7 mouse cellular contexts compared by ENCODE assay signal in genomic region chr14:31335765-31336164, GRCm38 (mm10). TPM values are rescaled to one million over a fixed set of nuclear protein-coding genes. Genes with fewer than 3 reads are reported as not detected.
DNase-seq lines count a peak whose midpoint lies in the region; ATAC-seq and TF ChIP-seq lines count a peak whose summit lies in the region.

No protein-coding gene starts in this region.

- H3K4me3 ChIP-seq in lung, adult 2 months (replicated peaks; ENCODE audit: extremely low read depth, low read depth, low read length): peak overlapping the region; percentile 84
- peak overlapping the region; percentile 80 for H3K4me3 ChIP-seq in forebrain, embryonic 11.5 days (ENCODE audit: low read depth, low read length)
- H3K4me3 ChIP-seq in intestine, postnatal 0 days (ENCODE audit: low read depth, low read length): peak overlapping the region; percentile 80; the same call in 1 of the 2 replicates
- H3K4me3 ChIP-seq in neural tube, embryonic 15.5 days (replicated peaks): peak overlapping the region; percentile 94

- no peak for ATAC-seq in forebrain, embryonic 11.5 days (replicated peaks; ENCODE audit: low FRiP score)
- no peak for ATAC-seq in intestine, postnatal 0 days
- ATAC-seq in neural tube, embryonic 15.5 days (ENCODE audit: low FRiP score): 0 out of 2 replicates have a peak, but pooled peaks have one; percentile 12

- 49% methylated on average over 3 of the region's 3 CpGs for WGBS in lung, adult 2 months
- WGBS in forebrain, embryonic 11.5 days: 65% methylated on average over 3 of the region's 3 CpGs
- 50% methylated on average over 3 of the region's 3 CpGs for WGBS in intestine, postnatal 0 days
- 34% methylated on average over 3 of the region's 3 CpGs for WGBS in neural tube, embryonic 15.5 days

- H3K9me3 ChIP-seq in forebrain, embryonic 11.5 days (ENCODE audit: control insufficient read depth, low read length): no peaks in the 10 kb centered on the region
- no peaks in the 10 kb centered on the region for H3K9me3 ChIP-seq in intestine, postnatal 0 days (ENCODE audit: control insufficient read depth)
- H3K9me3 ChIP-seq in neural tube, embryonic 15.5 days (replicated peaks): no peaks in the 10 kb centered on the region

- H3K4me2 ChIP-seq in forebrain, embryonic 11.5 days (ENCODE audit: low read depth, low read length, severe bottlenecking): peak overlapping the region; percentile 67; the same call in 1 of the 2 replicates
- H3K4me2 ChIP-seq in intestine, postnatal 0 days (replicated peaks; ENCODE audit: low read depth): peak overlapping the region; percentile 61
- H3K4me2 ChIP-seq in neural tube, embryonic 15.5 days: peak overlapping the region; percentile 59

- no peak for TF ChIP-seq CTCF in lung, adult 2 months (IDR thresholded peaks at IDR 0.05; ENCODE audit: insufficient read depth, low read length)
- no peak for TF ChIP-seq CTCF in intestine, postnatal 0 days (IDR thresholded peaks at IDR 0.05; ENCODE audit: low read depth)

- no peak for TF ChIP-seq POLR2A in lung, adult 2 months (IDR thresholded peaks at IDR 0.05; ENCODE audit: borderline replicate concordance, extremely low read depth, low read depth, low read length)

- H3K27me3 ChIP-seq in forebrain, embryonic 11.5 days (ENCODE audit: control insufficient read depth, insufficient read depth, low read length): no peaks in the 10 kb centered on the region; the same call in 1 of the 2 replicates
- no peaks in the 10 kb centered on the region for H3K27me3 ChIP-seq in intestine, postnatal 0 days (replicated peaks; ENCODE audit: control insufficient read depth, insufficient read depth, low read length)
- H3K27me3 ChIP-seq in neural tube, embryonic 15.5 days (replicated peaks): no peaks in the 10 kb centered on the region

- peak overlapping the region; percentile 46; the same call in 1 of the 2 replicates for H3K27ac ChIP-seq in forebrain, embryonic 11.5 days (ENCODE audit: low read depth, low read length)
- H3K27ac ChIP-seq in intestine, postnatal 0 days (ENCODE audit: low read depth, low read length): no peak overlapping the region
- peak overlapping the region; percentile 96 for H3K27ac ChIP-seq in neural tube, embryonic 15.5 days (replicated peaks)

- no peaks in the 10 kb centered on the region for H3K36me3 ChIP-seq in forebrain, embryonic 11.5 days (ENCODE audit: control insufficient read depth, insufficient read depth, low read length)
- no peaks in the 10 kb centered on the region for H3K36me3 ChIP-seq in intestine, postnatal 0 days (ENCODE audit: control insufficient read depth, insufficient read depth)
- H3K36me3 ChIP-seq in neural tube, embryonic 15.5 days: peaks cover 5% of the 10 kb centered on the region

- peak overlapping the region; percentile 74 for H3K9ac ChIP-seq in forebrain, embryonic 11.5 days (ENCODE audit: low read length)
- H3K9ac ChIP-seq in intestine, postnatal 0 days (ENCODE audit: low read depth, low read length): no peak overlapping the region
- H3K9ac ChIP-seq in neural tube, embryonic 15.5 days (replicated peaks): peak overlapping the region; percentile 52

- DNase-seq in lung, adult 2 months: no peak
- DNase-seq in lung, postnatal 10 days: no peak
- no peak for DNase-seq in forebrain, embryonic 11.5 days (ENCODE audit: low spot score)
- DNase-seq in spleen, postnatal 4 days (ENCODE audit: low spot score in 2 of 2): no peak
- no peak for DNase-seq in Muller cell, postnatal 12 days (ENCODE audit: inconsistent ontology term)

- peaks cover 2% of the 10 kb centered on the region; the same call in 1 of the 2 replicates for H3K4me1 ChIP-seq in lung, adult 2 months (ENCODE audit: control insufficient read depth, insufficient read depth, low read length)
- peaks cover 2% of the 10 kb centered on the region; the same call in 1 of the 2 replicates for H3K4me1 ChIP-seq in forebrain, embryonic 11.5 days (replicated peaks; ENCODE audit: control insufficient read depth, insufficient read depth, low read length)
- no peaks in the 10 kb centered on the region for H3K4me1 ChIP-seq in intestine, postnatal 0 days (replicated peaks; ENCODE audit: control insufficient read depth, insufficient read depth, low read length)
- H3K4me1 ChIP-seq in neural tube, embryonic 15.5 days: peaks cover 27% of the 10 kb centered on the region

RNA-seq across cellular contexts. Expression of gene Capn7, which starts 0.7 kb away (rescaled TPM):
- polyA plus RNA-seq in lung, adult 2 months (2012; rRNA removed): 11.0 and 12.2 TPM in 2 replicates
- polyA plus RNA-seq in forebrain, embryonic 11.5 days (2014; fragmentation: Nextera tagmentation; extraction: Ambion mirVana): 36.2 and 41.2 TPM in 2 replicates
- polyA plus RNA-seq in intestine, postnatal 0 days (2015; fragmentation: Nextera tagmentation; extraction: Ambion mirVana): 18.6 and 18.7 TPM in 2 replicates
- 74.4 and 77.2 TPM in 2 replicates for polyA plus RNA-seq in neural tube, embryonic 15.5 days (2015; fragmentation: Nextera tagmentation; extraction: Ambion mirVana)

RNA-seq across cellular contexts. Expression of gene Dnah1, which starts 12.1 kb away (rescaled TPM):
- 3.9 and 5.5 TPM in 2 replicates for polyA plus RNA-seq in lung, adult 2 months (2012; rRNA removed)
- 7.6 and 8.8 TPM in 2 replicates for polyA plus RNA-seq in forebrain, embryonic 11.5 days (2014; fragmentation: Nextera tagmentation; extraction: Ambion mirVana)
- 0.30 and 0.57 TPM in 2 replicates for polyA plus RNA-seq in intestine, postnatal 0 days (2015; fragmentation: Nextera tagmentation; extraction: Ambion mirVana)
- 3.0 and 3.3 TPM in 2 replicates for polyA plus RNA-seq in neural tube, embryonic 15.5 days (2015; fragmentation: Nextera tagmentation; extraction: Ambion mirVana)
